Mouse (Mus musculus) forebrain, embryonic 15.5 days (tissue): ENCODE results near the gene Memo1. TPM values are rescaled to one million over a fixed set of nuclear protein-coding genes. Genes with fewer than 3 reads are reported as not detected.

Experiments
- ATAC-seq: fragments of 200-750 bp; cut with Nextera tagmentation; replicated peaks from 2 replicates; pipeline ENCODE4 v1.8.0; 2017; ENCODE audit warnings: mild to moderate bottlenecking, moderate TSS enrichment, moderate library complexity
- H3K27ac ChIP-seq: fragments of 300-500 bp; sonication (generic); replicated peaks from 2 replicates; pipeline ENCODE4 v1.5.1; 2015; ENCODE audit warnings: mild to moderate bottlenecking, inconsistent platforms
- H3K27me3 ChIP-seq: fragments of 300-500 bp; sonication (generic); 2 replicates; pipeline ENCODE4 v1.6.1; 2015; ENCODE audit warnings: inconsistent platforms
- H3K36me3 ChIP-seq: fragments of 300-500 bp; sonication (generic); 2 replicates; pipeline ENCODE4 v1.6.1; 2015; ENCODE audit warnings: mild to moderate bottlenecking, inconsistent platforms
- H3K4me1 ChIP-seq: fragments of 300-500 bp; sonication (generic); 2 replicates; pipeline ENCODE4 v1.6.1; 2015; ENCODE audit warnings: inconsistent platforms
- H3K4me2 ChIP-seq: fragments of 300-500 bp; sonication (generic); replicated peaks from 2 replicates; pipeline ENCODE4 v1.6.1; 2015; ENCODE audit warnings: mild to moderate bottlenecking, inconsistent platforms
- H3K4me3 ChIP-seq: fragments of 300-500 bp; sonication (generic); 2 replicates; pipeline ENCODE4 v1.5.1; 2015; ENCODE audit warnings: mild to moderate bottlenecking, inconsistent platforms
- H3K9ac ChIP-seq: fragments of 300-500 bp; sonication (generic); replicated peaks from 2 replicates; pipeline ENCODE4 v1.6.1; 2015; ENCODE audit warnings: mild to moderate bottlenecking, inconsistent platforms
- H3K9me3 ChIP-seq: fragments of 300-500 bp; sonication (generic); 2 replicates; pipeline ENCODE4 v1.6.1; 2016; ENCODE audit warnings: inconsistent platforms
- WGBS: fragments of 180-500 bp; shearing (Covaris S2); methylation state at CpG from one replicate; pipeline ENCODE4 v1.1.7; 2015; ENCODE audit warnings: mixed read lengths; 5-methylcytosine and 5-hydroxymethylcytosine counted together
- polyA plus RNA-seq: library from polyadenylated mRNA; unstranded; fragments of >200 nt; fragmentation: Nextera tagmentation; extraction: Ambion mirVana; gene quantifications from 2 replicates; pipeline ENCODE4 v1.2.1, GENCODE M21; 2015

Gene Memo1
- polyA plus RNA-seq, 1 experiment from 2014 or later = 63.9 TPM

- H3K4me3 ChIP-seq = peak overlapping the region; percentile 33
- H3K9me3 ChIP-seq = no peaks in the 10 kb centered on the region
- H3K4me2 ChIP-seq = peak overlapping the region; percentile 43
- H3K27ac ChIP-seq = no peak overlapping the region
- H3K9ac ChIP-seq = peak overlapping the region; percentile 13; the same call in 1 of the 2 replicates
- no peaks in the 10 kb centered on the region for H3K27me3 ChIP-seq
- peak; percentile 96 for ATAC-seq
- peaks cover 4% of the 10 kb centered on the region; the same call in 1 of the 2 replicates for H3K4me1 ChIP-seq
- H3K36me3 ChIP-seq = no peaks in the 10 kb centered on the region
- under 1% methylated on average over 9 of the region's 9 CpGs for WGBS
Measured at GRCm38 (mm10) chr17:74159443-74159894, 135.9 kb downstream of the Memo1 start.

GRCm38 (mm10) chr17:74158161-74158560 is 137.2 kb downstream of the Memo1 start:
- ATAC-seq = no peak

More at GRCm38 (mm10) chr17:74158161-74158560, 137.2 kb downstream of the Memo1 start:
- Histone ChIP-seq H3K4me3 (no peak overlapping the region), H3K4me2 (no peak overlapping the region), H3K4me1 (peaks cover 4% of the 10 kb centered on the region; the same call in 1 of the 2 replicates), H3K27me3 (no peaks in the 10 kb centered on the region), H3K36me3 (no peaks in the 10 kb centered on the region), H3K9ac (no peak overlapping the region), H3K9me3 (no peaks in the 10 kb centered on the region), H3K27ac (no peak overlapping the region)
- WGBS = 83% methylated on average over 3 of the region's 3 CpGs

Other genes starting within 250 kb of the Memo1 start
- gene Srd5a2, start 247.6 kb downstream of the Memo1 start, polyA plus RNA-seq = not detected in 2 replicates
- 202 and 214 TPM in 2 replicates for gene Dpy30, start 28.4 kb upstream of the Memo1 start, polyA plus RNA-seq
- gene Spast, start 43.5 kb upstream of the Memo1 start, polyA plus RNA-seq = 35.1 and 36.4 TPM in 2 replicates
- gene Slc30a6, start 100.1 kb upstream of the Memo1 start, polyA plus RNA-seq = 28.3 and 30.9 TPM in 2 replicates
- gene Nlrc4, start 163.6 kb upstream of the Memo1 start, polyA plus RNA-seq = 0.22 and 0.26 TPM in 2 replicates
- 55.8 and 65.0 TPM in 2 replicates for gene Yipf4, start 194.0 kb upstream of the Memo1 start, polyA plus RNA-seq
- gene Birc6, start 232.8 kb upstream of the Memo1 start, polyA plus RNA-seq = 99.1 and 99.8 TPM in 2 replicates